Comparison of ENCODE assay signal across 13 mouse cellular contexts in the genomic region with DNA sequence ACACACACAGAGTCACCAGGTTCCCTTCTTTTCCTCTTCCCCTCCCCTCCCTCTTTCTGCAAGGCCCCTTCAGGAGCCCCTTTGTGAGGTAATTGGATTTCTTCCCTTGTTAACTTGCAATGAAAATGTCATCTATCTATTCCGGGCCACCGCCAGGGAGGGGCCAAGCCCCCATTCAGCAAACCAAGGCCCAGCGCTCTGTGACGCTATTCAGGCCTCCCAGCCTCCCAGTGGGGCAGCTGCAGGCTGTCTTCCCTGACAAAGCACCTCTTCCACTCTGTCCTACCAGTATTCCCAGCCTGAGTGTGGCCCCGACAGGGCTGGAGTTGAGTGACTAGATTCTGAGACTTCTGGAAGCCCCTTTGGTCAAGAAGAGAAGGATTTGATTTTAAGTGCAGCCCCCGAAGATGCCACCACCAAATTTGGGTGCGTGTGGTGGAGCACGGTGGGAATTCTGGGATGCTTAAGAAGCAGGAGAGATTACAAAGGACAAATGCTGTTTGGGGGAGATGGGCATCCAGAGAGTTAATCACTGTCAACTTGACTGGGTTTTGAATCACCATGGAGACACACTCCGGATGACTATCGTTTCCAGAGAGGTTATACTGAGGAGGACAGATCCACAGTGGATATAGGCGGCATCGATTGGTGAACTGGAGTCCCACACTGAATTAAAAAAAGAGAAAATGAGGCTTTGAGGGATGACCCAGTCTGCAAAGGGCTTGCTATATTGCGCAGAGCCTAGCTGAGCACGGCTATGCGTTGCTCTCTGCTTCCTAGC. TPM values are rescaled to one million over a fixed set of nuclear protein-coding genes. Genes with fewer than 3 reads are reported as not detected.
A peak's percentile ranks its signal among the peaks of the same experiment; 100 is the strongest.
DNase-seq lines count a peak whose midpoint lies in the region; ATAC-seq and TF ChIP-seq lines count a peak whose summit lies in the region.
"Had no signal": no experiment of that assay in that cellular context is flagged by ENCODE, and none has a peak within 500 bp of the region (broad histone marks: within the 10 kb centered on the region; RNA-seq: fewer than 3 reads in every experiment).

No protein-coding gene starts in this region.

- TF ChIP-seq CTCF in cerebellum, adult 2 months (IDR thresholded peaks at IDR 0.05; ENCODE audit: borderline replicate concordance, insufficient read depth, low read depth, low read length), result no peak

- no peak overlapping the region for H3K4me3 ChIP-seq in neural tube, embryonic 15.5 days (replicated peaks)
- no peak overlapping the region for H3K4me3 ChIP-seq in hindbrain, embryonic 11.5 days (ENCODE audit: low read depth, low read length)
- H3K4me3 ChIP-seq in midbrain, embryonic 12.5 days, result no peak overlapping the region
- no peak overlapping the region for H3K4me3 ChIP-seq in stomach, embryonic 16.5 days (replicated peaks; ENCODE audit: low read length)
- H3K4me3 ChIP-seq in cerebellum, adult 2 months (replicated peaks; ENCODE audit: insufficient read depth, low read depth, low read length), result no peak overlapping the region
- H3K4me3 ChIP-seq: megakaryocyte, embryonic 14.5 days had no signal

- H3K4me2 ChIP-seq in neural tube, embryonic 15.5 days, result no peak overlapping the region
- H3K4me2 ChIP-seq in hindbrain, embryonic 11.5 days (replicated peaks; ENCODE audit: low read depth, low read length), result no peak overlapping the region
- H3K4me2 ChIP-seq in midbrain, embryonic 12.5 days (replicated peaks), result peak overlapping the region; percentile 21; the same call in 1 of the 2 replicates
- no peak overlapping the region for H3K4me2 ChIP-seq in stomach, embryonic 16.5 days (ENCODE audit: low read depth, low read length)

- peaks cover 51% of the 10 kb centered on the region for H3K27me3 ChIP-seq in neural tube, embryonic 15.5 days (replicated peaks)
- peaks cover 26% of the 10 kb centered on the region for H3K27me3 ChIP-seq in hindbrain, embryonic 11.5 days (ENCODE audit: control insufficient read depth, insufficient read depth, low read length)
- peaks cover 83% of the 10 kb centered on the region for H3K27me3 ChIP-seq in midbrain, embryonic 12.5 days
- H3K27me3 ChIP-seq in stomach, embryonic 16.5 days (ENCODE audit: control insufficient read depth, insufficient read depth, low read length), result no peaks in the 10 kb centered on the region
- no peaks in the 10 kb centered on the region for H3K27me3 ChIP-seq in cerebellum, adult 2 months (ENCODE audit: control insufficient read depth, insufficient read depth, low read length)

- 27% methylated on average over 15 of the region's 15 CpGs for WGBS in neural tube, embryonic 15.5 days
- 29% methylated on average over 15 of the region's 15 CpGs for WGBS in hindbrain, embryonic 11.5 days
- 22% methylated on average over 15 of the region's 15 CpGs for WGBS in midbrain, embryonic 12.5 days
- 49% methylated on average over 15 of the region's 15 CpGs for WGBS in stomach, embryonic 16.5 days
- WGBS in cerebellum, adult 2 months, result 45% methylated on average over 15 of the region's 15 CpGs

- H3K9me3 ChIP-seq in neural tube, embryonic 15.5 days (replicated peaks), result no peaks in the 10 kb centered on the region
- no peaks in the 10 kb centered on the region for H3K9me3 ChIP-seq in hindbrain, embryonic 11.5 days (ENCODE audit: control insufficient read depth, low read length)
- no peaks in the 10 kb centered on the region for H3K9me3 ChIP-seq in midbrain, embryonic 12.5 days
- no peaks in the 10 kb centered on the region for H3K9me3 ChIP-seq in stomach, embryonic 16.5 days (replicated peaks; ENCODE audit: control insufficient read depth, low read length)

- H3K36me3 ChIP-seq in neural tube, embryonic 15.5 days, result no peaks in the 10 kb centered on the region
- H3K36me3 ChIP-seq in hindbrain, embryonic 11.5 days (ENCODE audit: control insufficient read depth, insufficient read depth, low read length), result no peaks in the 10 kb centered on the region
- no peaks in the 10 kb centered on the region for H3K36me3 ChIP-seq in midbrain, embryonic 12.5 days
- no peaks in the 10 kb centered on the region for H3K36me3 ChIP-seq in stomach, embryonic 16.5 days (ENCODE audit: control insufficient read depth, insufficient read depth, low read length)

- peak; percentile 58 for DNase-seq in neural tube, embryonic 10.5 days (ENCODE audit: extremely low spot score, low spot score)
- DNase-seq in hindbrain, embryonic 11.5 days (ENCODE audit: low spot score), result peak; percentile 76
- no peak for DNase-seq in cerebellum, adult 2 months
- no peak for DNase-seq in kidney, adult 18-20 months
- DNase-seq: cerebellum, adult 9-10 months; heart, postnatal 10 days; kidney, adult 9 months had no signal

- no peak overlapping the region for H3K9ac ChIP-seq in neural tube, embryonic 15.5 days (replicated peaks)
- H3K9ac ChIP-seq in hindbrain, embryonic 11.5 days (ENCODE audit: low read depth, low read length), result no peak overlapping the region
- peak overlapping the region; percentile 21; the same call in 1 of the 2 replicates for H3K9ac ChIP-seq in midbrain, embryonic 12.5 days (replicated peaks)
- no peak overlapping the region for H3K9ac ChIP-seq in stomach, embryonic 16.5 days (ENCODE audit: low read length)

- H3K27ac ChIP-seq in neural tube, embryonic 15.5 days (replicated peaks), result no peak overlapping the region
- peak overlapping the region; percentile 73 for H3K27ac ChIP-seq in hindbrain, embryonic 11.5 days (ENCODE audit: low read depth, low read length)
- peak overlapping the region; percentile 39; the same call in 1 of the 2 replicates for H3K27ac ChIP-seq in midbrain, embryonic 12.5 days (replicated peaks)
- H3K27ac ChIP-seq in stomach, embryonic 16.5 days (ENCODE audit: low read length), result no peak overlapping the region
- H3K27ac ChIP-seq in cerebellum, adult 2 months (ENCODE audit: insufficient read depth, low read length), result no peak overlapping the region

- no peak for ATAC-seq in neural tube, embryonic 15.5 days (ENCODE audit: low FRiP score)
- peak; percentile 91 for ATAC-seq in hindbrain, embryonic 11.5 days (ENCODE audit: low FRiP score)
- peak; percentile 81 for ATAC-seq in midbrain, embryonic 12.5 days (ENCODE audit: low FRiP score, low read depth)
- peak; percentile 40; the same call in 1 of the 2 replicates for ATAC-seq in stomach, embryonic 16.5 days (ENCODE audit: insufficient read depth, low FRiP score)
- ATAC-seq: Patski had no signal

- no peak for TF ChIP-seq POLR2A in cerebellum, adult 2 months (IDR thresholded peaks at IDR 0.05; ENCODE audit: borderline replicate concordance, insufficient read depth, low read length)

- H3K4me1 ChIP-seq in neural tube, embryonic 15.5 days, result peaks cover 16% of the 10 kb centered on the region
- H3K4me1 ChIP-seq in hindbrain, embryonic 11.5 days (replicated peaks; ENCODE audit: control insufficient read depth, insufficient read depth, low read length), result peaks cover 2% of the 10 kb centered on the region; the same call in 1 of the 2 replicates
- peaks cover 26% of the 10 kb centered on the region for H3K4me1 ChIP-seq in midbrain, embryonic 12.5 days
- 0 out of 2 replicates have a peak, but pooled peaks cover 6% of the 10 kb centered on the region for H3K4me1 ChIP-seq in stomach, embryonic 16.5 days (ENCODE audit: control insufficient read depth, insufficient read depth, low read length)
- H3K4me1 ChIP-seq in cerebellum, adult 2 months (ENCODE audit: control insufficient read depth, insufficient read depth, low read length), result no peaks in the 10 kb centered on the region
- H3K4me1 ChIP-seq: megakaryocyte, embryonic 14.5 days had no signal

RNA-seq across cellular contexts. Expression of a gene that starts 31.0 kb away (rescaled TPM):
- 114 and 139 TPM in 2 replicates for polyA plus RNA-seq in neural tube, embryonic 15.5 days (2015; fragmentation: Nextera tagmentation; extraction: Ambion mirVana)
- 6.7 and 7.2 TPM in 2 replicates for polyA plus RNA-seq in hindbrain, embryonic 11.5 days (2014; fragmentation: Nextera tagmentation; extraction: Ambion mirVana)
- 41.0 and 41.6 TPM in 2 replicates for polyA plus RNA-seq in midbrain, embryonic 12.5 days (2016; fragmentation: Nextera tagmentation; extraction: Ambion mirVana)
- polyA plus RNA-seq in stomach, embryonic 16.5 days (2015; fragmentation: Nextera tagmentation; extraction: Ambion mirVana), result 18.0 and 21.6 TPM in 2 replicates
- polyA plus RNA-seq in cerebellum, adult 2 months (2012; rRNA removed), result 71.8 and 74.2 TPM in 2 replicates

RNA-seq across cellular contexts. Expression of a gene that starts 41.8 kb away (rescaled TPM):
- polyA plus RNA-seq in neural tube, embryonic 15.5 days (2015; fragmentation: Nextera tagmentation; extraction: Ambion mirVana), result 0.35 and 0.68 TPM in 2 replicates
- 2.1 and 2.5 TPM in 2 replicates for polyA plus RNA-seq in hindbrain, embryonic 11.5 days (2014; fragmentation: Nextera tagmentation; extraction: Ambion mirVana)
- 0.46 TPM in 1 of 2 replicates, not detected in the other for polyA plus RNA-seq in midbrain, embryonic 12.5 days (2016; fragmentation: Nextera tagmentation; extraction: Ambion mirVana)
- polyA plus RNA-seq in stomach, embryonic 16.5 days (2015; fragmentation: Nextera tagmentation; extraction: Ambion mirVana), result 4.4 and 5.2 TPM in 2 replicates
- polyA plus RNA-seq in cerebellum, adult 2 months (2012; rRNA removed), result 0.13 and 0.18 TPM in 2 replicates
- polyA plus RNA-seq: limb, embryonic 11.5 days; Patski had no signal

RNA-seq across cellular contexts. Expression of a gene that starts 56.3 kb away (rescaled TPM):
- 16.6 and 22.8 TPM in 2 replicates for polyA plus RNA-seq in neural tube, embryonic 15.5 days (2015; fragmentation: Nextera tagmentation; extraction: Ambion mirVana)
- 9.2 and 11.0 TPM in 2 replicates for polyA plus RNA-seq in hindbrain, embryonic 11.5 days (2014; fragmentation: Nextera tagmentation; extraction: Ambion mirVana)
- polyA plus RNA-seq in midbrain, embryonic 12.5 days (2016; fragmentation: Nextera tagmentation; extraction: Ambion mirVana), result 11.7 and 12.5 TPM in 2 replicates
- 65.5 and 80.3 TPM in 2 replicates for polyA plus RNA-seq in stomach, embryonic 16.5 days (2015; fragmentation: Nextera tagmentation; extraction: Ambion mirVana)
- polyA plus RNA-seq in cerebellum, adult 2 months (2012; rRNA removed), result 51.2 and 55.0 TPM in 2 replicates

Comparison
In these comparisons a context has a peak if more than half of its experiments do, and no peak if none do; other contexts are left out.
1. DNase-seq: peak in neural tube, embryonic 10.5 days (single experiment) and hindbrain, embryonic 11.5 days (single experiment); none in cerebellum, adult 2 months (0 of 2) and kidney, adult 18-20 months (single experiment).
2. H3K27ac ChIP-seq: peak in hindbrain, embryonic 11.5 days (single experiment) and midbrain, embryonic 12.5 days (single experiment); none in neural tube, embryonic 15.5 days (single experiment), stomach, embryonic 16.5 days (single experiment) and cerebellum, adult 2 months (single experiment).